Mouse (Mus musculus) cortical plate, adult 2 months (tissue): ENCODE measurements around the gene Pex6.

ENCODE experiments used
- CTCF ChIP-seq: fragments of 200-500 bp; IDR thresholded peaks from 2 replicates; pipeline ENCODE4 v1.5.1; 2011; ENCODE audit warnings: mild to moderate bottlenecking, control low read depth, low read length; ENCODE audit not compliant: insufficient read depth; ENCODE audit errors: extremely low read depth
- POLR2A ChIP-seq: fragments of 200-500 bp; IDR thresholded peaks from 2 replicates; pipeline ENCODE4 v1.6.1; 2011; ENCODE audit warnings: mild to moderate bottlenecking, low read length, control low read depth; ENCODE audit not compliant: insufficient read depth; ENCODE audit errors: extremely low read depth

DNA sequence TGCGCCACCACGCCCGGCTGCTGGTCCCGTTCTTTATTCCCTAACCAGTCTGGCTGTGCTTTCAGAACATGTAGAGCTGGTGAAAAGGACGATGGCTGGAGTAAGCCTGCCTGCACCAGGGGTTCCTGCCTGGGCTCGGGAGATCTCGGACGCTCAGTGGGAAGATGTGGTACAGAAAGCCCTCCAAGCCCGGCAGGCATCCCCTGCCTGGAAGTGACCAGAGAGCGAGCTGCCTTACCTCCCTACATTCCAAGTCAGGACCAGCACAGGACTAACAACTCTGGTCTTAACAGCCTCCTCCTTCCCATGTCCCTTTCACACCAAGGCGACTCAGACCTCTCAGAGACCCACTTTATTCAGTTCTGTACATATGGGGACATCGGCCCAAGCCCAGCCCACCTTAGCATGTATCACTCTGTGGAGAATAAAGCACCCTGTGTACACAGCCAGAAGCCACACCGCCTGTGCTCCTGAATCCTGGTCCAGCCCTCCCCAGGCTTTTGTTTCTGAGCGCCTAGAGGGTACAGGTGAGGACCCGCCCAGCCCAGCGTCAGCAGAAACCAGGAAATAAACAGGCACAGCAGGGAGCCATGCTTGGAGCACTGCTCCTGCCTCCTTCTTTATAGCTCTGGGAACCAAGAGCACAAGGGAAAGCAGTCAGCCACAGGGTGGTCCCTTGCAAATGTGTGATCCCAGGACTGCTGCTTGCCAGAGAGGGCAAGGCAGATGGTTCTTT, 28.4 kb upstream of the Pex6 start:
- no peak for TF ChIP-seq CTCF
- no peak for TF ChIP-seq POLR2A
